Mouse (Mus musculus) WW6 (cell line): Measurements from ENCODE around the gene Trim60.

Experiments used
- DNase-seq: peaks from one replicate; pipeline ENCODE4 v3.0.0-alpha.2; 2013; ENCODE audit warnings: low read depth, low spot score

The Trim60 gene

GRCm38 (mm10) chr8:64987731-64988130, 30.7 kb downstream of the Trim60 start, which contains the start of gene Trim75:
Gene Trim75, minus strand, starts transcription at chr8:64987831.
- DNase-seq = no peak

- DNase-seq = no peak
Observed at GRCm38 (mm10) chr8:64983150-64983897, 35.1 kb downstream of the Trim60 start.

GRCm38 (mm10) chr8:64962836-64963235, 55.5 kb downstream of the Trim60 start:
- DNase-seq = no peak

- no peak for DNase-seq
Observed at GRCm38 (mm10) chr8:64959025-64959424, 59.4 kb downstream of the Trim60 start.

GRCm38 (mm10) chr8:64952101-64952500, 66.3 kb downstream of the Trim60 start:
- DNase-seq = no peak
